Mouse (Mus musculus) duodenum, adult 2 months (tissue): ENCODE data around the gene Golt1b. TPM values are rescaled to one million over a fixed set of nuclear protein-coding genes. Genes with fewer than 3 reads are reported as not detected.

Experiments used
- polyA plus RNA-seq: library from polyadenylated mRNA; depleted of rRNA; stranded (reverse); fragments of >200 nt; gene quantifications from 2 replicates; pipeline ENCODE4 v1.2.3, GENCODE M21; 2012; ENCODE audit warnings: low replicate concordance; rRNA removed

Golt1b gene
- polyA plus RNA-seq: 1.1 and 2.0 TPM in 2 replicates

DNA sequence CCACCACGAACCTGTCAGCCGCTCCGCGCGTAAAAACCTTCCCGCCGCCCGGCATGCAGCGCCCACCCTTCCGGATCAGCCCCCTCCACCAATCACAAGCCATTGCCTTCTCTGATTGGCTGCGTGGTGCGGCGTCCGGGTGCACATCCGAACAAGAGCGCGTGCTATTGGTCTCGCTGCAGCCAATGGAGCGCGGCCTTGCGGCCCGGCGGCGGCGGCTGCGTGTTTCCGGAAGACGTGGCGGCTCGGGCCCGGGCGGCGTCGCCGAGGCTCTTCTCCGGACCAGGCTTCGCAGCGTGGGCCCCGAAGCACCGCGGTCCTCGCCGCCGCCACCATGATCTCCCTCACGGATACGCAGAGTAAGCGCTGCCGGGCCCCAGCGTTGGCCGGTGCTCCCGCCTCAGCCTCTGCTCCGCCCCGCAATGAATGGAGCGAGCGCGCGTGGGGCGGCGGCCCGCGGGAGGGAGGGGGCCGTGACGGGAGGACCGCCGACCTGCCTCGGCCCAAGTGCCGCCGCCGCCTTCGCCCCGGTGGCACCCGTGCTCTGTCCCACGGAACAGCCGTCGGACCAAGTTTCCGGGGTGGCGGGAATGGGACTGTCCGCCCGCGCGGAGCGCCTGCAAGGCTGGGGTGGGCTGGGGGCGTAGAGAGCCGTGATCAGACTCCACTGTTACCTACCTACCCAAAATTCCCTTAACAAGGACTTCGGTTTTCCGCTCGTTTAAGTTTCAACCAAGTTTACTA is at the start of gene Golt1b, which contains the start of gene Recql:
Gene Golt1b (plus strand): TSS at position 211 of the 744 bp plus-strand sequence.
Gene Recql (minus strand): TSS at position 77 of the 744 bp plus-strand sequence.

DNA sequence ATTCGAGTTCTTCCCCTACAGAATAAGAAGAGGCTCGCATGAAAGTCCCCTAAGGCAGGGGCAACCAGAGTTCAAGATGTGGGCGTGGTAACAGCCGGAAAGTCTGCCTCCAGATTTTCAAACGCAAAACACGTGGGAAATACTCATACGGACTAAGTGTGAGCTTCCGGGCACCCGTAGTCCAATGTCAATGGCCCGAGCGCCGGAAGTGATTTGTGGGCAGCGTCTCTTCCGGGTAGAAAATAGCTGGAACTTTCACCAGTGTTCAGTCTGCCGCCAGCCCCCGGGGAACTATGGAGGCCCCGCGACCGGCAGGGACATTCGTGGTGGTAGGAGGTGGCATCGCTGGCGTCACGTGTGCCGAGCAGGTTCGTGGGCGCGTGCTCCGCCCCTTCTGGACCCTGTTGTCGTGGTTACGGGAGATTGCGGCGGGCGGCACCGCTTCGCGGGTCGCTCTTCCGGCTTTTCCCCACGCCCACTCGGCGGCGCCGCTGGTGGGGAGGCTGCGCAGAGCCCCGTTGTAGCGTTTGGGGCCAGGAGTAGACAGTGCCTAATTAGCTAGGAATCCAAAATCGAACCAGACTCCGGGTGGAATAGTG is 41.5 kb upstream of the Golt1b start, which contains the start of gene Pyroxd1:
Gene Pyroxd1 (plus strand): TSS at position 215 of the 599 bp plus-strand sequence.

DNA sequence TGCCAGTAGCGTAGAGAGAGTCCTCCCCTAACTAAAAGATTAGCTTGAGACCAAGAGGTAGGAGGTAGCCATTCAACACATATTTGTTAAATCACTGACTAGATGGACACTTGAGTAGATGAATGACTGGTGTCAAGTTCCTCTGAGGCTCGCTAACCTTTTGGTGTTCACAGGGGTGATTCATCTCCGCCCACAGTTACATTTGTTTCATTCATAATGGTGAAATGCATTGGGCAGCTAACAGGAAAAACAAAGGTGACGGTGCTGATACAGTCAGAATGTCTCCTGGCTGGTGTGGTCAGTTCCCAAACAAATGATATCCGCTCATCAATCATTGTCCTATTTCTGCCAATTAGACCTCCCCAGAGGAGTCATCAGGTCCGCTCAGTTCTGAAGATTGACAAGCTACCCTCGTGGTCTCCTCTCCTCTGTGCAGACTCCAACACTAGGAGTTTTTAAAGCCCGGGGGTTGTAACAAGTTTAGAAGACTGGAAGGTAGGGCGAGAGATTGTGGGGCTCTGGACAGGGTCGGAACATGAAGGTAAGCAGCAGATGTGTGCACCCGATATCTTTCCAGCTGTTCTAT is 26.0 kb downstream of the Golt1b start, which contains the start of gene Spx:
Gene Spx (plus strand): TSS at position 536 of the 586 bp plus-strand sequence.

Other genes starting within 250 kb of the Golt1b start
- gene Slco1a6, start 178.7 kb upstream of the Golt1b start, polyA plus RNA-seq: not detected in 2 replicates
- gene Iapp, start 88.8 kb upstream of the Golt1b start, polyA plus RNA-seq: 1.6 and 2.7 TPM in 2 replicates
- gene Slco1a5, start 64.2 kb upstream of the Golt1b start, polyA plus RNA-seq: not detected in 2 replicates
- 3.1 and 4.6 TPM in 2 replicates for gene Pyroxd1, start 41.6 kb upstream of the Golt1b start, polyA plus RNA-seq
- gene Recql, start 134 bp upstream of the Golt1b start, polyA plus RNA-seq: 1.2 and 1.4 TPM in 2 replicates
- 0.06 and 0.09 TPM in 2 replicates for gene Spx, start 26.2 kb downstream of the Golt1b start, polyA plus RNA-seq
- 0.07 TPM in 1 of 2 replicates, not detected in the other for gene Gys2, start 85.9 kb downstream of the Golt1b start, polyA plus RNA-seq
- gene Ldhb, start 120.7 kb downstream of the Golt1b start, polyA plus RNA-seq: 12.7 and 13.8 TPM in 2 replicates
- gene Kcnj8, start 184.4 kb downstream of the Golt1b start, polyA plus RNA-seq: 3.7 and 7.7 TPM in 2 replicates